Mouse (Mus musculus) embryonic facial prominence, embryonic 11.5 days (tissue): ENCODE measurements at regions not wholly inside any gene's neighbourhood (a gene's known extent, or its start where the extent isn't known, plus 50 kb on each side); places are given as distances from the start of the nearest gene placed in this dataset.

ENCODE experiments used
- ATAC-seq: fragments of 200-750 bp; cut with Nextera tagmentation; replicated peaks from 2 replicates; pipeline ENCODE4 v1.8.0; 2017; ENCODE audit warnings: low read depth; ENCODE audit not compliant: insufficient number of reproducible peaks, low FRiP score, low TSS enrichment
- DNase-seq: peaks from one replicate; pipeline ENCODE4 v3.0.0-alpha.2; 2015; ENCODE audit warnings: low spot score
- H3K27ac ChIP-seq: fragments of 300-500 bp; sonication (generic); replicated peaks from 2 replicates; pipeline ENCODE4 v1.5.1; 2014; ENCODE audit warnings: mild to moderate bottlenecking, low read depth, low read length, control low read depth
- H3K27me3 ChIP-seq: fragments of 300-500 bp; sonication (generic); 2 replicates; pipeline ENCODE4 v1.6.1; 2014; ENCODE audit warnings: mild to moderate bottlenecking, low read length, moderate library complexity, mixed read lengths; ENCODE audit not compliant: control insufficient read depth, insufficient read depth
- H3K36me3 ChIP-seq: fragments of 300-500 bp; sonication (generic); replicated peaks from 2 replicates; pipeline ENCODE4 v1.6.1; 2014; ENCODE audit warnings: low read depth, mild to moderate bottlenecking, low read length, moderate library complexity, mixed read lengths; ENCODE audit not compliant: control insufficient read depth, insufficient read depth
- H3K4me1 ChIP-seq: fragments of 300-500 bp; sonication (generic); 2 replicates; pipeline ENCODE4 v1.6.1; 2014; ENCODE audit warnings: low read length, mixed read lengths; ENCODE audit not compliant: control insufficient read depth, insufficient read depth
- H3K4me2 ChIP-seq: fragments of 300-500 bp; sonication (generic); 2 replicates; pipeline ENCODE4 v1.6.1; 2014; ENCODE audit warnings: low read depth, mild to moderate bottlenecking, control low read depth, low read length, moderate library complexity
- H3K4me3 ChIP-seq: fragments of 300-500 bp; sonication (generic); 2 replicates; pipeline ENCODE4 v1.5.1; 2014; ENCODE audit warnings: low read depth, low read length, control low read depth
- H3K9ac ChIP-seq: fragments of 300-500 bp; sonication (generic); replicated peaks from 2 replicates; pipeline ENCODE4 v1.6.1; 2014; ENCODE audit warnings: mild to moderate bottlenecking, control low read depth, low read length
- H3K9me3 ChIP-seq: fragments of 300-500 bp; sonication (generic); replicated peaks from 2 replicates; pipeline ENCODE4 v1.6.1; 2016; ENCODE audit warnings: mild to moderate bottlenecking, low read length, inconsistent platforms, mixed read lengths; ENCODE audit not compliant: control insufficient read depth
- WGBS: fragments of 180-500 bp; shearing (Covaris S2); extraction: QIAGEN DNeasy Blood & Tissue Kit; methylation state at CpG from one replicate; pipeline ENCODE4 v1.1.7; 2014; 5-methylcytosine and 5-hydroxymethylcytosine counted together

DNA sequence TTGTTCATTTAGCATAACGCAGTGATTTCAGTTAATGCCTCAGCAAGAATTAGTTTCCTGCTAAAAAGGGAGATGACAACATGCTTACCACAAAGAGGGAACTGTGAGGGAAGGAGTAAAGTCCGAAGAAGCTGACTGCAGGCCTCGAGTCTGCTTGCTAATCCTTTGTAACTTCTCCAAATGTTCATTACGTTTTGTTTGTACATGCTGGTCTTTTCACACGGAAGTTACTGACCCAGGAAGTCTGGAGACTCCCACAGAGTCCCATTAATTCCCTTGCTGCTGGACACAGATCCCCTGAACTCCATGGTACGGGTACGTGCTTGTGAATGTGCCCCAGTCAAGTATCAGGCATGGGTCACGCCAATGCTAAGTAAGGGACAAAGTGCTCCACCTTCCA lies 415.9 kb downstream of the Gja1 start:
- Histone ChIP-seq H3K9ac (no peak overlapping the region), H3K4me2 (no peak overlapping the region), H3K4me3 (no peak overlapping the region), H3K36me3 (no peaks in the 10 kb centered on the region), H3K27ac (no peak overlapping the region), H3K4me1 (no peaks in the 10 kb centered on the region), H3K9me3 (no peaks in the 10 kb centered on the region), H3K27me3 (no peaks in the 10 kb centered on the region)
- 55% methylated on average over 8 of the region's 8 CpGs for WGBS
- no peak for ATAC-seq
- DNase-seq = no peak

DNA sequence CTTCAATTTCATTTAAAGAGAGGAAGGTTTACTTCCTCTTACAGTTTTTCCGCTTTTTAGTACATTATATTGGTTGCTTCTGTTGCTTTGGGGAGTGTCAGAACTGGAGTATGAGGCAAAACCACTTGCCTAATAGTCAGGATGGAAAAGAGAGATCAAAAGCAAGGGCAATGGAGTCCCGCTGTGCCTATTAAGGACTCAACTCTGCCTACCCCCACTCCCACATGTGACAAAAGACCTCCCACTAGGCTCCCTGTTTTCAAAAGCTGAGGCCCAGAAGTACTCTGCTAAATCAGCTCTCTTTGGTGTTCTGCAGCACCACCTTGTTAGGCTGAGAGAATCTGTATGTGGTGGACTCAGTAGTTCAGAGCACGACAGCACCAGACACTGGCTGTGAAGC lies 418.3 kb downstream of the Gja1 start:
- H3K9ac ChIP-seq = no peak overlapping the region
- DNase-seq (no peak), ATAC-seq (no peak)
- H3K27me3 ChIP-seq = no peaks in the 10 kb centered on the region
- no peak overlapping the region for H3K27ac ChIP-seq
- H3K4me2 ChIP-seq = no peak overlapping the region
- no peak overlapping the region for H3K4me3 ChIP-seq
- no peaks in the 10 kb centered on the region for H3K9me3 ChIP-seq
- H3K36me3 ChIP-seq = no peaks in the 10 kb centered on the region
- WGBS = 33% methylated on average over 3 of the region's 3 CpGs
- H3K4me1 ChIP-seq = no peaks in the 10 kb centered on the region

DNA sequence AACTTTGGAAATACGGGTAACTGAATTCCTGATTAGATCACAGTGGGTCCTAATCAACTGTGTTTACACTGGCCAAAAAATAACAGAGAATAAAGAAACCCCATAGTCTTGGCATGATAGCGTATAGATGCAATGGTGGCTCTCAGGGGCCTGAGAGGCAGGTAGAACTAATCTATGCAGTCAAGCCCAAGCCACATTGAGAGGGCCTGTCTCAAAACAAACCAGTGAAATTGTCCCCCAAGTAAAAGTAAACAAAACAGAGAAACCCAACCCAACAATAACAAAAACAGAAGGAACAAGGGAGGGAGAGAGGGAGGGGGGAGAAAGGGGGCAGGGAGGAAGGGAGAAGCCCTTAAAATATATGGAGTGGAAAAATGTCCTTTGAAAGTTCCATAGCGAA lies 422.2 kb downstream of the Gja1 start:
- 62% methylated on average over 3 of the region's 3 CpGs for WGBS
- no peaks in the 10 kb centered on the region for H3K27me3 ChIP-seq
- H3K4me2 ChIP-seq = no peak overlapping the region
- ATAC-seq = no peak
- no peaks in the 10 kb centered on the region for H3K36me3 ChIP-seq
- H3K4me3 ChIP-seq = no peak overlapping the region
- H3K27ac ChIP-seq = no peak overlapping the region
- no peak overlapping the region for H3K9ac ChIP-seq
- no peak for DNase-seq
- no peaks in the 10 kb centered on the region for H3K4me1 ChIP-seq
- no peaks in the 10 kb centered on the region for H3K9me3 ChIP-seq

DNA sequence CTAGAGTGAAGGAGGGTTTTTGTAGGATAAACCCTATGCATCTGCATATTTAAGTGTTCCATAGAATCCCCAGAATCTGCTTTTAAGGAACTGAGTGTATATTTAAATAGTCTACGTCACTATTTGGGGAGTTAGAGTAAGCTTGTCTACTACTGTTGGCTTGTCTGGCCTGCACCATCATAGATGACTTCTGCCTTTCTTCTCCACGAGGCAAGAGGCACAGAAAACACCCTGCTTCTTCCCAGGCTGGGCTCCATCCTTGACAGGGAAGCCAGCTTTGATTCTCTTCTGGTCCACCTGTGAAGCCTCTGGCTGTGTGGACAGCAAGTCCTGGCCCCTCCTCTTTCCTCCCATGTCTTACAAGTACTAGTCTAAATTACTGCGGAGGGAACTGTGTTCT lies 422.6 kb downstream of the Gja1 start:
- no peak overlapping the region for H3K27ac ChIP-seq
- ATAC-seq = no peak
- WGBS = 63% methylated on average over 3 of the region's 3 CpGs

DNA sequence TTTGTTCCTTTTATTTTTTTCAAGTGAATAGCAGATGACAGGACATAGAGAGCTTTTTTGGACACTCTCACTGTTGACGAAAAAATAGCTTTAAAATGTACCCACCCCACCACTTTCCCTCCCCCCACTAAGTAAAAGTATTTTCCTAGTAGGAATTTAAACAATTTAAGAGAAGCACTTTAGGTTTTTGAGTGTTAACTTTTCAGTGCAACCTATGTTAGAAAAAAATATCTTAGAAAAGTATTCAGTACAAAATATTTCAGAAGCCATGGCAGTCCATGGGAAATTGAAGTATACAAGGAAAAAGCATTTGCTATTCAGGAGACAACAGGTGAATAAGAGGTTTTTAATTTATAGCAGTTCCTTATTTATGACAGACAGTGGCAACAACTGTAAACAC lies 431.9 kb downstream of the Gja1 start:
- H3K36me3 ChIP-seq = no peaks in the 10 kb centered on the region
- H3K4me3 ChIP-seq = no peak overlapping the region
- H3K4me2 ChIP-seq = no peak overlapping the region
- H3K27me3 ChIP-seq = no peaks in the 10 kb centered on the region
- DNase-seq (no peak), ATAC-seq (no peak)
- no peak overlapping the region for H3K27ac ChIP-seq
- no peaks in the 10 kb centered on the region for H3K4me1 ChIP-seq
- no peaks in the 10 kb centered on the region for H3K9me3 ChIP-seq
- no peak overlapping the region for H3K9ac ChIP-seq
- WGBS = 67% methylated on average over 1 of the region's 1 CpGs

More for the DNA sequence above, 422.6 kb downstream of the Gja1 start:
- no peak for DNase-seq
- H3K9ac ChIP-seq = no peak overlapping the region
- H3K4me1 ChIP-seq = no peaks in the 10 kb centered on the region
- no peaks in the 10 kb centered on the region for H3K27me3 ChIP-seq
- H3K4me3 ChIP-seq = no peak overlapping the region
- no peak overlapping the region for H3K4me2 ChIP-seq
- no peaks in the 10 kb centered on the region for H3K36me3 ChIP-seq
- no peaks in the 10 kb centered on the region for H3K9me3 ChIP-seq

DNA sequence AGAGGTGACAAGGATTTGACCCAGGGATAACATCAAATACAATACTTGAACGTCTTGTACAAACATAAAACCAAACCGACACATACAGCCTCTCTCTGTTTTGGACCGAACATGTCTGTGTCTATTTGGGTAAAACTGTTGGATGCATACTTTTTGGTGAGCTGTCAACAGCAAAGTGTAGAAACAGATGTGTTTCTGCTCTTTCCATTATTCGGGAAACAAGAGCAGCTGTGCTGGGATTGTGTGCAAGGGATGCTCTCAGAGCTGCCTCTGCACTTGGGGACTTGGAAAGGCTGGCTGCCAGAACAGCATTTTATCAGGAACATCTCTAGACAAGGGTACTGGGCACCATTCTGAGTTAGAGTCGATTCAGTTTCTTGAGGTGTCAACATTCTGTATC lies 445.0 kb downstream of the Gja1 start:
- WGBS = 50% methylated on average over 5 of the region's 5 CpGs

DNA sequence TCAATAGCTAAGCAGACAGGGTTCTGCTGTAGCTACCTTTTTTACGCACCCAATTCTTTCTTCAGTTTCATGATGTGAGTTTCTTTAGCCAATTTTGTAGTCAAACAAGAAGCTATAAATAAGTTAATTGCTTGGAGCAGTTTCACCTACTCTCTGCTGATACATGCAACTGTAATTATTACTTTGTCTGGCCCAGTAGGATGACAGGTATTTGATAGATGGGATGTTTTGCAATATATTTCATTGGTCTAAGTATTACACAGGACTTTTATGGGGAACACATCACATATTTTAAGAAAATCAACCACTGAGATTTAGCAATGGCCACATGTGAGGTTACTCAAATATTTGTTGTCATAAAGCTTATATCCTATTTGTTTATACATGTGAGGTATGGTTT lies 454.2 kb downstream of the Gja1 start:
- no peaks in the 10 kb centered on the region for H3K36me3 ChIP-seq
- no peaks in the 10 kb centered on the region for H3K4me1 ChIP-seq
- H3K27me3 ChIP-seq = no peaks in the 10 kb centered on the region
- WGBS = 86% methylated on average over 1 of the region's 1 CpGs
- no peak overlapping the region for H3K4me2 ChIP-seq
- ATAC-seq = no peak
- no peak for DNase-seq
- H3K4me3 ChIP-seq = no peak overlapping the region
- H3K9me3 ChIP-seq = no peaks in the 10 kb centered on the region
- no peak overlapping the region for H3K27ac ChIP-seq
- H3K9ac ChIP-seq = no peak overlapping the region

More for the DNA sequence above, 445.0 kb downstream of the Gja1 start:
- no peaks in the 10 kb centered on the region for H3K27me3 ChIP-seq
- no peaks in the 10 kb centered on the region for H3K4me1 ChIP-seq
- no peak overlapping the region for H3K27ac ChIP-seq
- no peak for DNase-seq
- H3K36me3 ChIP-seq = no peaks in the 10 kb centered on the region
- no peak overlapping the region for H3K4me3 ChIP-seq
- no peaks in the 10 kb centered on the region for H3K9me3 ChIP-seq
- no peak for ATAC-seq
- no peak overlapping the region for H3K4me2 ChIP-seq
- H3K9ac ChIP-seq = no peak overlapping the region

DNA sequence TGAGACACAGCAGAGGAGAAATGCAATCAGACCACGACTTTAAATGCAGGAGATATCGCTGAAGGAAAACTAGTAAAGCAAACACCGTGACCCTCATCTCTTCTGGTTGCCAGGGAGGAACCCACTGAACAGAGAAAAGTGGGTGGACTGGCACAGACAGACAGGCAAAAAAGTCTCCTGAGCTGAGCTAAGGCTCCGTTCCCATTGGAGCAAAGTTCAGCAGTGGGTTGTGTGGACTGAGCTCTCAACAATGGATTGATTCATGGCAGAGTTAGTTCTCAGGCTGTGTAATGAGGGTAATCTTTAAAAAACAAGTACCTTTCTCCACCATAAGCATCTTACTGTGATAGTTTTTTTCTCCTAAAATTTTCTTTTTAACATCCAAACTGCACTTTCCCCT lies 454.8 kb downstream of the Gja1 start:
- no peaks in the 10 kb centered on the region for H3K27me3 ChIP-seq
- no peak overlapping the region for H3K27ac ChIP-seq
- no peak for DNase-seq
- H3K36me3 ChIP-seq = no peaks in the 10 kb centered on the region
- H3K9me3 ChIP-seq = no peaks in the 10 kb centered on the region
- no peak overlapping the region for H3K9ac ChIP-seq
- 85% methylated on average over 4 of the region's 4 CpGs for WGBS
- H3K4me3 ChIP-seq = no peak overlapping the region
- H3K4me2 ChIP-seq = no peak overlapping the region
- ATAC-seq = no peak
- no peaks in the 10 kb centered on the region for H3K4me1 ChIP-seq

DNA sequence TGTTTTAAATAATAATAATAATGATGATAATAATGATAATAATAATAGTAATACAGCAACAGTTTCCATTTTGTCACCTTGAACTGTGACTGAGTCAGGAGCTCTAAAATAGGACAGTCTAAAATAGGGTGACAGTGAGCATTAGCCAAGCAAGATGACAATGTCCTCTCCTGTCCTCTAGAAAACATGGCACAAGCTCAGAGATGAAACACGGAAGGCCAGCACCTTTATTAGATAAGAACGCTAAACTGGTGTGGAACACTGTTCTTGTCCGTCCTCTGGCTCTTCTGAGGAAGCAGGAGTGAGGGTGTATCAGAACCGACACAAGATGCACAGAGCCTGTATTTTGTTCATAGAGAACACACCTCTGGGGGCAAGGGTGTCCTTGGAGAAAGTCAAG lies 459.0 kb downstream of the Gja1 start:
- H3K36me3 ChIP-seq = no peaks in the 10 kb centered on the region
- no peak overlapping the region for H3K4me2 ChIP-seq
- DNase-seq (no peak), ATAC-seq (no peak)
- H3K4me3 ChIP-seq = no peak overlapping the region
- WGBS = 91% methylated on average over 4 of the region's 4 CpGs
- H3K27ac ChIP-seq = no peak overlapping the region
- no peaks in the 10 kb centered on the region for H3K9me3 ChIP-seq
- no peaks in the 10 kb centered on the region for H3K4me1 ChIP-seq
- no peaks in the 10 kb centered on the region for H3K27me3 ChIP-seq
- H3K9ac ChIP-seq = no peak overlapping the region
